ENCODE assay signal across 44 mouse cellular contexts in genomic region chr1:31032351-31032750, GRCm38 (mm10). TPM values are rescaled to one million over a fixed set of nuclear protein-coding genes. Genes with fewer than 3 reads are reported as not detected.
"Had no signal": no experiment of that assay in that cellular context is flagged by ENCODE, and none has a peak within 500 bp of the region (broad histone marks: within the 10 kb centered on the region; RNA-seq: fewer than 3 reads in every experiment).

No protein-coding gene starts in this region.

- ATAC-seq: hindbrain, embryonic 16.5 days; inflammation-experienced regulatory T-cells, adult 6 months; intestine, embryonic 15.5 days; intestine, postnatal 0 days; liver, embryonic 12.5 days had no signal

- H3K27me3 ChIP-seq: heart, embryonic 12.5 days; hindbrain, embryonic 12.5 days; intestine, embryonic 15.5 days; limb, embryonic 13.5 days; limb, embryonic 15.5 days; liver, embryonic 12.5 days had no signal

- DNase-seq: gastrocnemius, adult 2 months; gastrocnemius, postnatal 10 days; gastrocnemius, postnatal 25 days; heart, postnatal 10 days; heart, postnatal 4 days; kidney, adult 18-20 months; kidney, adult 8-10 months; kidney, postnatal 14 days; kidney, postnatal 36 days; layer of hippocampus, adult 9-11 months; layer of hippocampus, postnatal 36 days; left cerebral cortex, postnatal 4 days had no signal

- H3K4me2 ChIP-seq: heart, embryonic 12.5 days; hindbrain, embryonic 12.5 days; hindbrain, embryonic 14.5 days; intestine, embryonic 15.5 days; limb, embryonic 13.5 days; limb, embryonic 15.5 days; liver, embryonic 12.5 days had no signal

- H3K4me3 ChIP-seq: gastrocnemius, adult 2 months; heart, embryonic 10.5 days; heart, embryonic 12.5 days; hindbrain, embryonic 10.5 days; hindbrain, embryonic 12.5 days; intestine, embryonic 15.5 days; limb, embryonic 13.5 days; limb, embryonic 15.5 days; liver, embryonic 12.5 days had no signal

- H3K9me3 ChIP-seq: heart, embryonic 10.5 days; intestine, embryonic 15.5 days; limb, embryonic 13.5 days; limb, embryonic 15.5 days; liver, embryonic 12.5 days had no signal

- H3K36me3 ChIP-seq: heart, embryonic 10.5 days; heart, embryonic 12.5 days; hindbrain, embryonic 10.5 days; hindbrain, embryonic 12.5 days; intestine, embryonic 15.5 days; limb, embryonic 13.5 days; limb, embryonic 15.5 days; liver, embryonic 12.5 days had no signal

- H3K4me1 ChIP-seq: heart, embryonic 10.5 days; heart, embryonic 12.5 days; hindbrain, embryonic 10.5 days; hindbrain, embryonic 12.5 days; intestine, embryonic 15.5 days; limb, embryonic 13.5 days; limb, embryonic 15.5 days; liver, embryonic 12.5 days had no signal

- H3K27ac ChIP-seq: gastrocnemius, adult 2 months; heart, embryonic 10.5 days; hindbrain, embryonic 10.5 days; hindbrain, embryonic 12.5 days; hindbrain, embryonic 14.5 days; intestine, embryonic 15.5 days; limb, embryonic 13.5 days; limb, embryonic 15.5 days; liver, embryonic 12.5 days; liver, embryonic 14.5 days had no signal

- H3K9ac ChIP-seq: heart, embryonic 12.5 days; hindbrain, embryonic 12.5 days; hindbrain, embryonic 14.5 days; intestine, embryonic 15.5 days; limb, embryonic 13.5 days; limb, embryonic 15.5 days; liver, embryonic 12.5 days; liver, embryonic 14.5 days had no signal

RNA-seq across cellular contexts. Expression of gene AC153137.1, which starts 54.6 kb away (rescaled TPM):
- total RNA-seq: gastrocnemius, adult 2 months; gastrocnemius, postnatal 10 days; gastrocnemius, postnatal 25 days; gastrocnemius, postnatal 4 days; granulocyte monocyte progenitor cell, adult 5-6 weeks; heart, adult 8-10 months; heart, postnatal 10 days; heart, postnatal 25 days; heart, postnatal 4 days; layer of hippocampus, adult 18-20 months; layer of hippocampus, adult 8-10 months; layer of hippocampus, postnatal 14 days; layer of hippocampus, postnatal 36 days; left cerebral cortex, adult 18-20 months; left cerebral cortex, adult 8-10 months; left cerebral cortex, postnatal 10 days; left cerebral cortex, postnatal 25 days; left cerebral cortex, postnatal 4 days; liver, adult 2 months had no signal
- polyA plus RNA-seq: heart, embryonic 10.5 days; heart, embryonic 12.5 days; heart, embryonic 14.5 days; heart, embryonic 16.5 days; hindbrain, embryonic 10.5 days; hindbrain, embryonic 12.5 days; hindbrain, embryonic 14.5 days; hindbrain, embryonic 16.5 days; inflammation-experienced regulatory T-cells, adult 6 months; intestine, embryonic 15.5 days; intestine, postnatal 0 days; kidney, embryonic 14.5 days; kidney, embryonic 16.5 days; large intestine, adult 2 months; limb, embryonic 11.5 days; limb, embryonic 13.5 days; limb, embryonic 15.5 days; liver, adult 2 months; liver, embryonic 12.5 days; liver, embryonic 14.5 days; liver, embryonic 16.5 days had no signal
